Mouse (Mus musculus) heart, postnatal 4 days (tissue): Measurements from ENCODE around the gene Gm42372. TPM values are rescaled to one million over a fixed set of nuclear protein-coding genes. Genes with fewer than 3 reads are reported as not detected.

Experiments
- total RNA-seq, 2 experiments: library from RNA; stranded (reverse); gene quantifications; 2 replicates each; pipeline ENCODE4 v1.2.3; 2021

The Gm42372 gene
- total RNA-seq, 2 experiments from 2014 or later, result 0.05 TPM; not detected in 1

Other genes with a start within 250 kb of the Gm42372 start
- 100 to 1,000 TPM; 127 to 129 TPM for gene Ap2s1, start 244.7 kb upstream of the Gm42372 start, total RNA-seq
- gene Slc1a5, start 201.7 kb upstream of the Gm42372 start, total RNA-seq, result 10 to 100 TPM; 28.4 to 28.7 TPM
- 10 to 100 TPM; 87.0 to 99.9 TPM for gene Strn4, start 167.2 kb upstream of the Gm42372 start, total RNA-seq
- 10 to 100 TPM; 45.0 to 49.2 TPM for gene Fkrp, start 166.4 kb upstream of the Gm42372 start, total RNA-seq
- gene Prkd2, start 140.2 kb upstream of the Gm42372 start, total RNA-seq, result 10 to 100 TPM; 23.0 to 23.4 TPM
- 10 to 100 TPM; 45.2 to 48.6 TPM for gene Dact3, start 107.8 kb upstream of the Gm42372 start, total RNA-seq
- gene Gng8, start 91.3 kb upstream of the Gm42372 start, total RNA-seq, result 1 to 10 TPM; 1.4 to 1.8 TPM
- gene Ptgir, start 76.6 kb upstream of the Gm42372 start, total RNA-seq, result 1 to 10 TPM; 1.9 to 2.7 TPM
- gene Calm3, start 59.0 kb upstream of the Gm42372 start, total RNA-seq, result 100 to 1,000 TPM; 309 to 310 TPM
- gene Pnmal2, start 38.4 kb upstream of the Gm42372 start, total RNA-seq, result 1 to 10 TPM; 6.3 to 7.3 TPM
- gene Pnmal1, start 23.4 kb upstream of the Gm42372 start, total RNA-seq, result not detected
- gene Ccdc8, start 9.6 kb downstream of the Gm42372 start, total RNA-seq, result 10 to 100 TPM; 22.0 to 24.5 TPM
- 100 to 1,000 TPM; 109 TPM for gene Ppp5c, start 44.8 kb downstream of the Gm42372 start, total RNA-seq
- gene Hif3a, start 79.3 kb downstream of the Gm42372 start, total RNA-seq, result 1 to 10 TPM; 3.1 to 3.8 TPM
- gene Psg16, start 91.0 kb downstream of the Gm42372 start, total RNA-seq, result under 1 TPM; 0.10 to 0.20 TPM
- not detected for gene Ceacam3, start 167.2 kb downstream of the Gm42372 start, total RNA-seq
- gene Psg29, start 220.4 kb downstream of the Gm42372 start, total RNA-seq, result not detected